Mouse (Mus musculus) CD4-positive, CD25-positive, alpha-beta regulatory T cell, adult 4 months (primary cell): ENCODE measurements around the gene Ankrd44. TPM values are rescaled to one million over a fixed set of nuclear protein-coding genes. Genes with fewer than 3 reads are reported as not detected.
A peak's percentile ranks its signal among the peaks of the same experiment; 100 is the strongest.
"Not testable (repeated sequence)": the region's sequence is repeated elsewhere in the genome, so short reads cannot be mapped to it uniquely, and the experiment has no call there.

Experiments
- ATAC-seq: one replicate; pipeline ENCODE4 v1.8.0; 2017
- polyA plus RNA-seq, 2 experiments: library from polyadenylated mRNA; unstranded; fragments of 100-300 nt; shearing (Covaris generic); gene quantifications; one replicate each; pipeline ENCODE4 v1.2.1; 2017

Ankrd44 gene
- polyA plus RNA-seq, result 100 to 1,000 TPM; 167 to 195 TPM

DNA sequence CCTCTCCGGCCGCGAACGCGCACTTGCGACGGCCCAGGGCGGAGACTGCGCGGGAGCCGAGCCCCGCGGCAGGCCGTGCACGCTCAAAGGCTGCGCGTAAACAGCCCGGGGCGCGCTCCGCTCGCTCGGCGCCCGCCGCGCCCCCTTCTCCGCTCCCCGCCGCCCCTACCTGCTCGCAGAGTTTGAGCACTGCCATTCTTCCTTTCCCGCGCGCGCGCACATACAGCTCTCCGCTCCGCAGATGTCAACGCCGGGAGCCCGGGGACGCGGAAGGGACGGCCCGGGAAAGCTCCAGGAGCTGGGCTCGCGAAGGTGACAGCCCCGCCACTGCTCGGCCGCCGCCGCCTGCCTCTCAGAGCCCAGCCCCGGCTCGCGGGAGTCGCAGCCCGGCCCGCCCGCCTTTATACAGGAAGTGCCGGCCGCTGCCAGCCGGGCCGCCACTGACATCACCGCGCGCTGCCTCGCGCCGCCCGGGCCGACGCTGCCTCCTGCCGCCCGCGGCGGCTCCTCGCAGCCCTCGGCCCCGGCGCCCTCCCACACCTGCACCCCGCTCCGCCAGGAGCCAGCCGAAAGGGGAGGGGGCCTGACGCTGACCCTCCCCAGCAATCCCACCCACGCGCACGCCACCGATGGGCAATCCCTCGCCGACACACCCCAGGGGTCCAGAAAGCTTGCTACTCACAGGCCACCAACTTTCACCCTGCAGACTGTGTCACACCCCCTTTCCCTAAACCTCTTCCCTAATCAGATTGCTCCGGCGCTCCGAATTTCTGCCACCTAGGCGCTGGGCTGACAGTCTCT, at the start of gene Ankrd44:
Gene Ankrd44 (minus strand): TSS at position 417 of the 801 bp plus-strand sequence.
- ATAC-seq, result peak; percentile 68

- no peak for ATAC-seq
Observed at GRCm38 (mm10) chr1:54971687-54972404, 45.7 kb upstream of the Ankrd44 start.

DNA sequence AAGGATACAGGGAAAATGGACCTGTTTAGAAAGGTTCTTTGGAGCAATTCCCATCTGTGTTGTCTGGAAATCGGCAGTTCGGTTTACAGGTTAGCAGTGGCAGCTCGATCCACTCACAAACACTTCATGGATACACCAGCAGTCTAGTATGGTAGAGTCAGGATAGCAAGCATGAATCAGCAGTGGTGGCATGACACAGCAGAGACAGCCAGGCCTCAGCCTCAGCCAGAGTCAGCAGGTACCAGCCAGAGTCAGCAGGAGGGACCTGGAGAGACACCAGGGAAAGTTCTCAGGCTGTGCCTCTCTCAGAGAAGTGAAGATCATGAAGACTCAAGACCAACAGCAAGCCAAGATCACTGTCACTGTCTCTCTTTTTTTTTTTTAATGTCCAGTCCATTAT, 40.7 kb upstream of the Ankrd44 start:
- ATAC-seq, result no peak

- ATAC-seq, result no peak
Observed at GRCm38 (mm10) chr1:54965159-54965995, 39.2 kb upstream of the Ankrd44 start.

DNA sequence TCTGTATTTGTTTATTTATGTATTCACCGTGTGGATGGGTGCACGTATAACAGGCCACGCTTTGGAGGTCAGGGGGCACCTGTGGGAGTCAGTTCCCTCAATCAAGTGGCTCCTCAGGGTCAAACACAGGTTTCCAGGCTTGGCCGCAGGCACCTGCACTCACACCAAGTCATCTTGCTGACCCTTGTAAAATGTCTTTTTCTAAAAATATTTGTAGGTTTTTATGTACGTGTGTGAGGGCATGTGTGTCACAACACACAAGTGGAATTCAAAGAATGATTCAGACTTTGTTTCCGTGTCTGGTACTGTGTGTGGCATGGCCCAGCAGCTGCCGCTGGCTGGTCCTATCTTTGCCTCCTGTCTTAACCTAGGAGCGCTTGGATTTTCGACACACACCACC, 35.5 kb upstream of the Ankrd44 start:
- ATAC-seq, result no peak

GRCm38 (mm10) chr1:54960613-54961165, 34.5 kb upstream of the Ankrd44 start:
- ATAC-seq, result no peak

- ATAC-seq, result no peak
Observed at GRCm38 (mm10) chr1:54958525-54958924, 32.3 kb upstream of the Ankrd44 start.

DNA sequence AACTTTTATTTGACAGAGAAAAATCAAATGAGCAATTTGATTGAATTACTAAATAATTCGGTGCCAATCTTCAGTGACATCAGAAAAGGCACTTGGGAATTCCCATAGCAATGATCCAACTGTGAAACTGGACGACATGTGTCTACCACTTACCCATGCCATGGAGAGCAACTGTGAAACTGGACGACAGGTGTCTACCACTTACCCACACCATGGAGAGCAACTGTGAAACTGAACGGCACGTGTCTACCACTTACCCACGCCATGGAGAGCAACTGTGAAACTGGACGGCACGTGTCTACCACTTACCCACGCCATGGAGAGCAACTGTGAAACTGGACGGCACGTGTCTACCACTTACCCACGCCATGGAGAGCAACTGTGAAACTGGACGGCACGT, 30.8 kb upstream of the Ankrd44 start:
- not testable (repeated sequence) for ATAC-seq

- peak; percentile 72 for ATAC-seq
Observed at GRCm38 (mm10) chr1:54954856-54955255, 28.7 kb upstream of the Ankrd44 start.

DNA sequence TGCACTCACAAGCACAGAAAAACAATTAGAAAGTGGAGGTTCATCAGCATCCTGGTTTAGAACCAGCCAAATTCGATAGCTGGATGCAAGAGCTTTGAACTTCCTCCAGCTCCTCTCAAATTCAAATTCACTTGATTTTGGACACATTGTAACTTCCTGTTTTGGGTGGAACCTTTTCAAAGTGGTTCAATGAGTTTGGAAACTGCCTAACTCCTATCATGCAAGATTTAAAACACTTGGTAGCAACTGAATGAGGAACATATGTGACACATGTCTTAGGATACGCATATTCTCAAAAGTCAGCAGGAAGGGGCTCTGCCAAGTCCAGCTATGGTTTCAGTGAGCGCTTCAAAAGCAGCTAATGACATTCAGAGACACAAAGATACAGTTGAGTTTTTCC, 18.5 kb upstream of the Ankrd44 start:
- no peak for ATAC-seq

DNA sequence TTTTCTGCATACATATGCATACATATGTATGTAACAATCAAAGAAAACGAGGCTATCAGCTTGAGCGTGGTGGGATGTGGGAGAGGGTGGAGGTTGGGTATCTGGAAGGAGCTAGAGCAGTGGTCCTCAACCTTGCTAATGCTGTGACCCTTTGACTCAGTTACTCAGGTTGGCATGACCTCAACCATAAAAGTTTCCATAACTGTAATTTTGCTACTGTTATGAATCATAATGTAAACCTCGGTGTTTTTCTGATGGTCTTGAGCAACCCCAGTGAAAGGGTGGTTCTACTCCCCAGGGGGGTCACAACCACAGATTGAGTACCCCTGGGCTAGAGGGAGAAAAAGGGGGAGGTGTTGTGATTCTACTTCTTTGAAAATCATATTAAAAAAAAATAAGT, 9.3 kb upstream of the Ankrd44 start:
- ATAC-seq, result no peak

DNA sequence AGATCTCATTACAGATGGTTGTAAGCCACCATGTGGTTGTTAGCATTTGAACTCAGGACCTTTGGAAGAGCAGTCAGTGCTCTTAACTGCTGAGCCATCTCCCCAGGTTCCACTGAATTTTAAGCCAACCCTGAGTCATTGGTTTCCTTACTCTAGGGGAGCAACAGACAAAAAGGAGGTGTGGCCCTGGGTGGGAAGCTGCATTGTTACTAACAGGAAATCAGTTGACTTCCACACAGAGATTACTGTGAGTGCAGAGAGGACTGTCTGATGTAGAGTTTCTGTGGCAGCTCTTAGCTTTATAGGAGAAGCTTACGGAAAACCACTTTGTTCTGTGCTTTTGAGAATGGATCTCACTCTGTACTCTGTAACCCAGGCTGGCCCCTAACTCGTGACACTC, 8.7 kb upstream of the Ankrd44 start:
- peak; percentile 34 for ATAC-seq

DNA sequence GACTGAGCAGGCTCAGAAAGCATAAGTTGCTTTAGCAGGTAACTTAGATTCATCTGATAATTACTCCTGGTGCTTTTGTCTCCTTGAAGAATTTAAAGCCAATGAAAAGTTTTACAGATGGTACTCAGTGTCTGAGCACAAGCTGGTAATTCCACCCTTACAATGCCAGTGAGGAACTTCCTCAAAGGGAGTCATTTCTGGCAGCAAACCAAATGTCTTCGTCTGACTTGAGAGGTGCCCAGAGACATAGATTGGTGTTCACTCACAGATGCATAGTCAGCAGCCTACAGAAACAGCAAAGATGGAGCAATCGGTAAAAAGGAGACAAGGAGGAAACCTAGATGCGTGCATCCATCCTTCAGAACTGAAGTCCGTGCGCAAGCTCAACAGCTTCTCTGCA, 7.5 kb upstream of the Ankrd44 start:
- ATAC-seq, result no peak

DNA sequence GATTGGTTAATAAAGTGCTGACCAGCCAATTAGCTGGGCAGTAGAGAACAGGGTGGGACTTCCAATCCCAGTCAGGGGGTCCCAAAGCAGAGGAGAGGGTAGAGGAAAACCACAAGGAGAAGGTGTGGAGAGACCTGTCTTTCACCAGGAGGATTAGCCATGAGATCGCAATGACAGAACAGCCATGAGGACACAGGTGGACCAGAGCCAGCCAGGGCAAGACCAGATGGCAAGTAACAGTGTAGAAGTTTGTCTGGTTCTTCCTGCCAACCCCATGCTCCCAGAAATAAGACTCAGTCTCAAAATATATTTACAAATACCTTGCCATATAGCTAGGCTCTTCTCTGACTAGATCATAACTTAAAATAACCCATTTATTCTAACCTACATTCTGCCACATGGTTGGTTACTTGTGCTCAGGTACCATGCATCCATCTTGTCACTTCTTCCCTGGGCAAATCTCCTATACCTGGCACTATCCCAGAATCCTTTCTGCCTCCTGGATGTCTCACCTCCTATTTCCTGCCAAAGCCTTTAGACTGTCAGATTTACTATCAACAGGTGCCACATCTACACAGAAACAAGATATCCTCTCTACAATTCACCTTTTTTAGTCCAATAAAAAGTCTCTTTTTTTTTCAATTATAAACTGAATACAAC, 6.4 kb upstream of the Ankrd44 start:
- no peak for ATAC-seq

- ATAC-seq, result no peak
Observed at GRCm38 (mm10) chr1:54931231-54931630, 5.0 kb upstream of the Ankrd44 start.

DNA sequence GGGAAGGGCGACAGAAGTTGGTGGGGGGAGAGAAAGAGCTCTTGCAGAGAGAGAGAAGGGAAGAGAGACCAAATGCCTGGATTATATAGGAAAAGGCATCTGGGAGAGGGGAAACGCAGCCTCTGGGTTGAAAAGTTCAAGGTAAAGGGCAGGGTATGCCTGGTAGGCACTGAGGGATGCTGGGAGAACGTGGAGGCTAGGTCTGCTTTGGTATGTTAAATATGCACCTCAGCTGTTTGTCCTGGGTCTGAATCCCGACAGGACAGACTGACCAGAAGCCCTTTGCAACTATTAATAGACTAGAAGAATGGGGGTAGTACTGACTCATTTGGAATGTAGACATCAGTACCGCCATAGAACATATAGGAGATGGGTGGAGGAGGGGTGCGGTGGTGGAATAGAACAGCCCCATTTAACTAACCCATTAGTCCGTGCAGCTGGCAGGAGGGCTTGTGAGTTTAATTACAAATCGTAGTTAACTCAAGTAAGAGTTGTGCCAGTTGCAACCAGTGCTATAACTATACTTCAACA, 4.5 kb upstream of the Ankrd44 start:
- ATAC-seq, result no peak

- ATAC-seq, result peak; percentile 7
Observed at GRCm38 (mm10) chr1:54925451-54925934, 694 bp downstream of the Ankrd44 start.

- no peak for ATAC-seq
Observed at GRCm38 (mm10) chr1:54924760-54925159, 1.4 kb downstream of the Ankrd44 start.

DNA sequence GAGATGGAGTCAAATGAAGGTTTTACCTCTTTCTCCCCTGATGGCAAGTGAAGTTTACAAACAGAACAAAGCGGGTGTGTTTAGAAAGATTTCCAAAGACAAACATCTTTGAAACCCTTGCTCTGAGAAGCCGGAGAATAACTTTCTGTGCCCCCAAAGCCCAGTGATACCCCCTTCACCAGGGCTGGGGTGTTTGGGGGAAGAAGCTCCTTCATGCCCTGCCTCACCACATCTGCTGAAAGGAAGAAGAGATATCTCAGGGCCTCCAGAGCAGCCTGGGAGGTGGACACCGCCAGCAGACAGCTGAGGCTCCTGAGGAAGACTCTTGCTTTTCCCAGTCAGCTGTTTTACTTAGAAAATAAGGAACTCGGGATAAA, 1.9 kb downstream of the Ankrd44 start:
- ATAC-seq, result no peak

GRCm38 (mm10) chr1:54923366-54924308, 2.5 kb downstream of the Ankrd44 start:
- peak; percentile 65 for ATAC-seq

GRCm38 (mm10) chr1:54922707-54923106, 3.5 kb downstream of the Ankrd44 start:
- ATAC-seq, result no peak
